Mouse (Mus musculus) heart, embryonic 16.5 days (tissue): Measurements from ENCODE around the gene Btbd18. TPM values are rescaled to one million over a fixed set of nuclear protein-coding genes. Genes with fewer than 3 reads are reported as not detected.

Experiments used
- ATAC-seq: fragments of 200-750 bp; cut with Nextera tagmentation; replicated peaks from 2 replicates; pipeline ENCODE4 v1.8.0; 2017; ENCODE audit warnings: moderate number of reproducible peaks; ENCODE audit not compliant: insufficient read depth, low FRiP score; ENCODE audit errors: extremely low read depth
- H3K27ac ChIP-seq: fragments of 300-500 bp; sonication (generic); 2 replicates; pipeline ENCODE4 v1.5.1; 2014; ENCODE audit warnings: mild to moderate bottlenecking, low read length, control low read depth, moderate library complexity
- H3K27me3 ChIP-seq: fragments of 300-500 bp; sonication (generic); 2 replicates; pipeline ENCODE4 v1.6.1; 2014; ENCODE audit warnings: low read length, mixed read lengths; ENCODE audit not compliant: control insufficient read depth, insufficient read depth
- H3K36me3 ChIP-seq: fragments of 300-500 bp; sonication (generic); 2 replicates; pipeline ENCODE4 v1.6.1; 2014; ENCODE audit not compliant: control insufficient read depth, insufficient read depth
- H3K4me1 ChIP-seq: fragments of 300-500 bp; sonication (generic); 2 replicates; pipeline ENCODE4 v1.6.1; 2014; ENCODE audit warnings: low read length, mixed read lengths; ENCODE audit not compliant: control insufficient read depth, insufficient read depth
- H3K4me2 ChIP-seq: fragments of 300-500 bp; sonication (generic); 2 replicates; pipeline ENCODE4 v1.6.1; 2014; ENCODE audit warnings: low read depth, mild to moderate bottlenecking, control low read depth, low read length
- H3K4me3 ChIP-seq: fragments of 300-500 bp; sonication (generic); 2 replicates; pipeline ENCODE4 v1.5.1; 2014; ENCODE audit warnings: mild to moderate bottlenecking, control low read depth, low read length
- H3K9ac ChIP-seq: fragments of 300-500 bp; sonication (generic); 2 replicates; pipeline ENCODE4 v1.6.1; 2014; ENCODE audit warnings: low read length, control low read depth
- H3K9me3 ChIP-seq: fragments of 300-500 bp; sonication (generic); replicated peaks from 2 replicates; pipeline ENCODE4 v1.6.1; 2016; ENCODE audit warnings: low read length; ENCODE audit not compliant: control insufficient read depth
- WGBS: fragments of 180-500 bp; shearing (Covaris S2); extraction: QIAGEN DNeasy Blood & Tissue Kit; methylation state at CpG from one replicate; pipeline ENCODE4 v1.1.7; 2014; 5-methylcytosine and 5-hydroxymethylcytosine counted together
- polyA plus RNA-seq: library from polyadenylated mRNA; unstranded; fragments of >200 nt; fragmentation: Nextera tagmentation; extraction: Ambion mirVana; gene quantifications from 2 replicates; pipeline ENCODE4 v1.2.1, GENCODE M21; 2015

Btbd18 gene
- polyA plus RNA-seq, 1 experiment from 2014 or later: 0.13 TPM

- no peak for ATAC-seq
- Histone ChIP-seq H3K9me3 (no peaks in the 10 kb centered on the region), H3K27ac (no peak overlapping the region), H3K4me2 (no peak overlapping the region), H3K4me1 (no peaks in the 10 kb centered on the region), H3K4me3 (no peak overlapping the region), H3K9ac (no peak overlapping the region), H3K36me3 (peaks cover 13% of the 10 kb centered on the region), H3K27me3 (no peaks in the 10 kb centered on the region)
- WGBS: 88% methylated on average over 1 of the region's 1 CpGs
These were observed 46.4 kb downstream of the Btbd18 start for GRCm38 (mm10) chr2:84705295-84705694.

GRCm38 (mm10) chr2:84707523-84707922 lies 48.6 kb downstream of the Btbd18 start:
- 77% methylated on average over 1 of the region's 1 CpGs for WGBS
- Histone ChIP-seq H3K27ac (no peak overlapping the region), H3K4me3 (no peak overlapping the region), H3K36me3 (peaks cover 13% of the 10 kb centered on the region), H3K4me2 (no peak overlapping the region), H3K27me3 (no peaks in the 10 kb centered on the region), H3K4me1 (peaks cover 5% of the 10 kb centered on the region), H3K9ac (no peak overlapping the region), H3K9me3 (no peaks in the 10 kb centered on the region)
- ATAC-seq: no peak

GRCm38 (mm10) chr2:84711898-84712297 lies 53.0 kb downstream of the Btbd18 start:
- H3K27me3 ChIP-seq: no peaks in the 10 kb centered on the region
- ATAC-seq: no peak
- H3K4me2 ChIP-seq: no peak overlapping the region
- no peak overlapping the region for H3K27ac ChIP-seq
- WGBS: 86% methylated on average over 2 of the region's 2 CpGs
- H3K9ac ChIP-seq: no peak overlapping the region
- H3K36me3 ChIP-seq: peaks cover 11% of the 10 kb centered on the region
- H3K4me1 ChIP-seq: peaks cover 18% of the 10 kb centered on the region
- H3K9me3 ChIP-seq: no peaks in the 10 kb centered on the region
- H3K4me3 ChIP-seq: no peak overlapping the region

GRCm38 (mm10) chr2:84714422-84714810 lies 55.5 kb downstream of the Btbd18 start:
- peak overlapping the region; percentile 95 for H3K4me3 ChIP-seq
- 0% methylated on average over 26 of the region's 26 CpGs for WGBS
- ATAC-seq: no peak; the same call in 1 of the 2 replicates

GRCm38 (mm10) chr2:84714811-84715561 lies 56.1 kb downstream of the Btbd18 start, which contains the start of gene Zdhhc5:
Zdhhc5 (minus strand) TSS chr2:84715180.
- no peaks in the 10 kb centered on the region for H3K9me3 ChIP-seq
- H3K4me3 ChIP-seq: peak within 1 kb of the TSS; percentile 95
- peak; percentile 91 for ATAC-seq
- peak within 1 kb of the TSS; percentile 99 for H3K9ac ChIP-seq
- no peaks in the 10 kb centered on the region for H3K27me3 ChIP-seq
- peaks cover 8% of the 10 kb centered on the region for H3K36me3 ChIP-seq
- under 1% methylated on average over 93 of the region's 107 CpGs for WGBS
- peaks cover 23% of the 10 kb centered on the region for H3K4me1 ChIP-seq
- peak within 1 kb of the TSS; percentile 73 for H3K4me2 ChIP-seq
- H3K27ac ChIP-seq: peak within 1 kb of the TSS; percentile 99

More at GRCm38 (mm10) chr2:84714422-84714810, 55.5 kb downstream of the Btbd18 start:
- Histone ChIP-seq H3K4me1 (peaks cover 23% of the 10 kb centered on the region), H3K27me3 (no peaks in the 10 kb centered on the region), H3K27ac (peak overlapping the region; percentile 99), H3K36me3 (peaks cover 11% of the 10 kb centered on the region), H3K9ac (peak overlapping the region; percentile 99), H3K9me3 (no peaks in the 10 kb centered on the region), H3K4me2 (peak overlapping the region; percentile 73)

GRCm38 (mm10) chr2:84715562-84716361 lies 56.9 kb downstream of the Btbd18 start:
- Histone ChIP-seq H3K4me1 (peaks cover 23% of the 10 kb centered on the region), H3K27me3 (no peaks in the 10 kb centered on the region), H3K36me3 (peaks cover under 1% of the 10 kb centered on the region; the same call in 1 of the 2 replicates), H3K27ac (peak overlapping the region; percentile 99), H3K9ac (peak overlapping the region; percentile 79), H3K4me3 (peak overlapping the region; percentile 95), H3K4me2 (peak overlapping the region; percentile 61), H3K9me3 (no peaks in the 10 kb centered on the region)
- under 1% methylated on average over 33 of the region's 33 CpGs for WGBS
- peak; percentile 93 for ATAC-seq

GRCm38 (mm10) chr2:84716423-84717355 lies 57.8 kb downstream of the Btbd18 start:
- H3K27me3 ChIP-seq: no peaks in the 10 kb centered on the region
- 0 out of 2 replicates have a peak, but pooled peaks cover 3% of the 10 kb centered on the region for H3K36me3 ChIP-seq
- WGBS: 22% methylated on average over 9 of the region's 9 CpGs
- H3K4me2 ChIP-seq: peak overlapping the region; percentile 61
- peak overlapping the region; percentile 79 for H3K9ac ChIP-seq
- ATAC-seq: no peak
- H3K4me3 ChIP-seq: peak overlapping the region; percentile 95
- peak overlapping the region; percentile 99 for H3K27ac ChIP-seq
- no peaks in the 10 kb centered on the region for H3K9me3 ChIP-seq
- peaks cover 23% of the 10 kb centered on the region for H3K4me1 ChIP-seq

- Histone ChIP-seq H3K36me3 (0 out of 2 replicates have a peak, but pooled peaks cover 3% of the 10 kb centered on the region), H3K4me3 (no peak overlapping the region), H3K27me3 (no peaks in the 10 kb centered on the region), H3K4me2 (no peak overlapping the region), H3K4me1 (peaks cover 20% of the 10 kb centered on the region), H3K27ac (no peak overlapping the region), H3K9ac (no peak overlapping the region), H3K9me3 (no peaks in the 10 kb centered on the region)
- WGBS: 89% methylated on average over 4 of the region's 4 CpGs
- ATAC-seq: no peak
These were observed 58.5 kb downstream of the Btbd18 start for GRCm38 (mm10) chr2:84717357-84717756.
